Mouse (Mus musculus) stomach, embryonic 16.5 days (tissue): ENCODE results near the gene Hagh. TPM values are rescaled to one million over a fixed set of nuclear protein-coding genes. Genes with fewer than 3 reads are reported as not detected.
A peak's percentile ranks its signal among the peaks of the same experiment; 100 is the strongest.

Experiments used
- ATAC-seq: fragments of 200-750 bp; cut with Nextera tagmentation; 2 replicates; pipeline ENCODE4 v1.8.0; 2017; ENCODE audit warnings: moderate number of reproducible peaks, moderate TSS enrichment; ENCODE audit not compliant: insufficient read depth, low FRiP score
- H3K27ac ChIP-seq: fragments of 300-500 bp; sonication (generic); 2 replicates; pipeline ENCODE4 v1.5.1; 2014; ENCODE audit warnings: low read length
- H3K27me3 ChIP-seq: fragments of 300-500 bp; sonication (generic); 2 replicates; pipeline ENCODE4 v1.6.1; 2014; ENCODE audit warnings: low read length, control low read depth, mixed read lengths; ENCODE audit not compliant: control insufficient read depth, insufficient read depth
- H3K36me3 ChIP-seq: fragments of 300-500 bp; sonication (generic); 2 replicates; pipeline ENCODE4 v1.6.1; 2014; ENCODE audit warnings: low read length; ENCODE audit not compliant: control insufficient read depth, insufficient read depth
- H3K4me1 ChIP-seq: fragments of 300-500 bp; sonication (generic); 2 replicates; pipeline ENCODE4 v1.6.1; 2014; ENCODE audit warnings: low read length, control low read depth, mixed read lengths; ENCODE audit not compliant: control insufficient read depth, insufficient read depth
- H3K4me2 ChIP-seq: fragments of 300-500 bp; sonication (generic); 2 replicates; pipeline ENCODE4 v1.6.1; 2014; ENCODE audit warnings: low read depth, low read length, mixed read lengths
- H3K4me3 ChIP-seq: fragments of 300-500 bp; sonication (generic); replicated peaks from 2 replicates; pipeline ENCODE4 v1.5.1; 2014; ENCODE audit warnings: mild to moderate bottlenecking, low read length
- H3K9ac ChIP-seq: fragments of 300-500 bp; sonication (generic); 2 replicates; pipeline ENCODE4 v1.6.1; 2014; ENCODE audit warnings: low read length
- H3K9me3 ChIP-seq: fragments of 300-500 bp; sonication (generic); replicated peaks from 2 replicates; pipeline ENCODE4 v1.6.1; 2016; ENCODE audit warnings: low read length, control low read depth; ENCODE audit not compliant: control insufficient read depth
- WGBS: fragments of 180-500 bp; shearing (Covaris S2); extraction: QIAGEN DNeasy Blood & Tissue Kit; methylation state at CpG from one replicate; pipeline ENCODE4 v1.1.7; 2014; 5-methylcytosine and 5-hydroxymethylcytosine counted together
- polyA plus RNA-seq: library from polyadenylated mRNA; unstranded; fragments of >200 nt; fragmentation: Nextera tagmentation; extraction: Ambion mirVana; gene quantifications from 2 replicates; pipeline ENCODE4 v1.2.1, GENCODE M21; 2015

Hagh gene
- 50.9 and 53.1 TPM in 2 replicates for polyA plus RNA-seq

GRCm38 (mm10) chr17:24839842-24840241 lies at the start of gene Hagh:
TSS of gene Hagh (plus strand) at chr17:24840143.
- Histone ChIP-seq H3K4me2 (no peak within 1 kb of the TSS; the same call in 1 of the 2 replicates), H3K36me3 (no peaks in the 10 kb centered on the region), H3K27me3 (no peaks in the 10 kb centered on the region), H3K9me3 (no peaks in the 10 kb centered on the region), H3K9ac (no peak within 1 kb of the TSS), H3K27ac (peak within 1 kb of the TSS; percentile 80), H3K4me3 (peak within 1 kb of the TSS; percentile 9; the same call in 1 of the 2 replicates), H3K4me1 (no peaks in the 10 kb centered on the region)
- ATAC-seq, result no peak
- 57% methylated on average over 8 of the region's 8 CpGs for WGBS

GRCm38 (mm10) chr17:24792190-24792589 lies 47.8 kb upstream of the Hagh start:
- no peaks in the 10 kb centered on the region for H3K9me3 ChIP-seq
- no peak overlapping the region for H3K4me2 ChIP-seq
- no peak for ATAC-seq
- WGBS, result 43% methylated on average over 8 of the region's 8 CpGs
- no peak overlapping the region for H3K27ac ChIP-seq
- no peaks in the 10 kb centered on the region for H3K36me3 ChIP-seq
- H3K27me3 ChIP-seq, result no peaks in the 10 kb centered on the region
- H3K9ac ChIP-seq, result no peak overlapping the region
- no peak overlapping the region for H3K4me3 ChIP-seq
- no peaks in the 10 kb centered on the region for H3K4me1 ChIP-seq

GRCm38 (mm10) chr17:24794791-24795190 lies 45.2 kb upstream of the Hagh start:
- Histone ChIP-seq H3K4me2 (no peak overlapping the region), H3K4me3 (no peak overlapping the region), H3K27me3 (no peaks in the 10 kb centered on the region), H3K9me3 (no peaks in the 10 kb centered on the region), H3K4me1 (no peaks in the 10 kb centered on the region), H3K9ac (no peak overlapping the region), H3K36me3 (no peaks in the 10 kb centered on the region), H3K27ac (no peak overlapping the region)
- 75% methylated on average over 12 of the region's 12 CpGs for WGBS
- ATAC-seq, result no peak

- 59% methylated on average over 3 of the region's 3 CpGs for WGBS
- Histone ChIP-seq H3K36me3 (no peaks in the 10 kb centered on the region), H3K9me3 (no peaks in the 10 kb centered on the region)
Measured at GRCm38 (mm10) chr17:24796969-24797368, 43.0 kb upstream of the Hagh start.

GRCm38 (mm10) chr17:24798229-24798628 lies 41.7 kb upstream of the Hagh start:
- ATAC-seq, result no peak
- Histone ChIP-seq H3K27ac (no peak overlapping the region), H3K9me3 (no peaks in the 10 kb centered on the region), H3K4me2 (no peak overlapping the region), H3K4me1 (no peaks in the 10 kb centered on the region), H3K9ac (no peak overlapping the region), H3K27me3 (no peaks in the 10 kb centered on the region), H3K4me3 (no peak overlapping the region), H3K36me3 (no peaks in the 10 kb centered on the region)
- 55% methylated on average over 9 of the region's 9 CpGs for WGBS

More at GRCm38 (mm10) chr17:24796969-24797368, 43.0 kb upstream of the Hagh start:
- H3K27me3 ChIP-seq, result no peaks in the 10 kb centered on the region
- no peaks in the 10 kb centered on the region for H3K4me1 ChIP-seq
- ATAC-seq, result no peak
- no peak overlapping the region for H3K9ac ChIP-seq
- H3K4me2 ChIP-seq, result no peak overlapping the region
- H3K4me3 ChIP-seq, result no peak overlapping the region
- no peak overlapping the region for H3K27ac ChIP-seq

- Histone ChIP-seq H3K4me3 (no peak overlapping the region), H3K27me3 (no peaks in the 10 kb centered on the region), H3K4me1 (peaks cover under 1% of the 10 kb centered on the region; the same call in 1 of the 2 replicates), H3K27ac (no peak overlapping the region), H3K9me3 (no peaks in the 10 kb centered on the region), H3K9ac (no peak overlapping the region), H3K36me3 (no peaks in the 10 kb centered on the region), H3K4me2 (no peak overlapping the region)
- 89% methylated on average over 4 of the region's 4 CpGs for WGBS
- no peak for ATAC-seq
Measured at GRCm38 (mm10) chr17:24799476-24799875, 40.5 kb upstream of the Hagh start.

GRCm38 (mm10) chr17:24800524-24800923 lies 39.4 kb upstream of the Hagh start:
- Histone ChIP-seq H3K36me3 (no peaks in the 10 kb centered on the region), H3K9ac (no peak overlapping the region), H3K9me3 (no peaks in the 10 kb centered on the region), H3K4me2 (no peak overlapping the region), H3K4me3 (no peak overlapping the region), H3K27me3 (no peaks in the 10 kb centered on the region), H3K4me1 (peaks cover 3% of the 10 kb centered on the region; the same call in 1 of the 2 replicates), H3K27ac (no peak overlapping the region)
- WGBS, result 50% methylated on average over 3 of the region's 3 CpGs
- ATAC-seq, result no peak

GRCm38 (mm10) chr17:24803952-24804951 lies 35.7 kb upstream of the Hagh start, which contains the start of gene Meiob:
TSS of gene Meiob (plus strand) at chr17:24804289.
- Histone ChIP-seq H3K4me1 (peaks cover 3% of the 10 kb centered on the region; the same call in 1 of the 2 replicates), H3K9ac (peak within 1 kb of the TSS; percentile 76), H3K27ac (no peak within 1 kb of the TSS), H3K27me3 (no peaks in the 10 kb centered on the region; the same call in 1 of the 2 replicates), H3K4me3 (peak within 1 kb of the TSS; percentile 73), H3K4me2 (peak within 1 kb of the TSS; percentile 94), H3K9me3 (no peaks in the 10 kb centered on the region), H3K36me3 (no peaks in the 10 kb centered on the region)
- whole genome bisulfite sequencing, result under 1% methylated on average over 71 of the region's 71 CpGs
- ATAC-seq, result peak; percentile 89

GRCm38 (mm10) chr17:24811211-24811610 lies 28.7 kb upstream of the Hagh start:
- ATAC-seq, result no peak
- Histone ChIP-seq H3K27me3 (no peaks in the 10 kb centered on the region), H3K27ac (no peak overlapping the region), H3K9ac (no peak overlapping the region), H3K9me3 (no peaks in the 10 kb centered on the region), H3K4me1 (no peaks in the 10 kb centered on the region), H3K36me3 (no peaks in the 10 kb centered on the region), H3K4me3 (no peak overlapping the region), H3K4me2 (no peak overlapping the region)
- 71% methylated on average over 3 of the region's 3 CpGs for WGBS
